ENCODE assay signal across 9 mouse cellular contexts in the genomic region with DNA sequence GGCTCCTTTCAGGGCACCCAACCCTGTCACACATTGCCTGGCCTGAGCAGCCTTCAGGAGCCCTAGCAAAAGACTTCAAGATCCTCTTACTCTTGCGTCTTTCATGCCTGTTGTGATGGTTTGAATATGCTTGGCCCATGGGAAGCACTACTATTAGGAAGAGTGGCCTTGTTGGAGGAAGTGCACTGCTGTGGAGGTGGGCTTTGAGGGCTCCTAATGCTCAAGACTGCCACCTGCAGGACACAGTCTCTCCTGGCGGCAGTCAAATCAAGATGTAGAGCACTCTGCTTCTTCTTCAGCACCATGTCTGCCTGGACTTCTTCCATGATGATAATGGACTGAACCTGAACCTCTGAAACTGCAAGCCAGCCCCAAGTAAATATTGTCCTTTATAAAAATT.
DNase-seq lines count a peak whose midpoint lies in the region; TF ChIP-seq lines count a peak whose summit lies in the region.
"Had no signal": no experiment of that assay in that cellular context is flagged by ENCODE, and none has a peak within 500 bp of the region (broad histone marks: within the 10 kb centered on the region; RNA-seq: fewer than 3 reads in every experiment).

No protein-coding gene starts in this region.

- H3K79me2 ChIP-seq in liver, adult 2 months (ENCODE audit: control insufficient read depth, insufficient read depth, low read length) = no peaks in the 10 kb centered on the region

- no peak for DNase-seq in liver, adult 2 months (ENCODE audit: extremely low read depth, low read depth, low spot score)
- DNase-seq in liver = no peak
- DNase-seq in ZHBTc4 (ENCODE audit: low read depth, low spot score) = peak; percentile 86
- DNase-seq in retina, embryonic 14.5 days (ENCODE audit: low spot score) = peak; percentile 52
- no peak for DNase-seq in layer of hippocampus, adult 8-10 months (ENCODE audit: low spot score in 2 of 2)
- no peak for DNase-seq in heart, adult 8-10 months (ENCODE audit: low spot score)

- H3K27ac ChIP-seq in liver, adult 2 months (replicated peaks; ENCODE audit: insufficient read depth, low read depth, low read length) = no peak overlapping the region
- no peak overlapping the region for H3K27ac ChIP-seq in ES-Bruce4 (ENCODE audit: insufficient read depth, low read length)
- H3K27ac ChIP-seq: liver, embryonic 15.5 days; neural tube, embryonic 13.5 days had no signal

- no peaks in the 10 kb centered on the region for H3K4me1 ChIP-seq in liver, adult 2 months (ENCODE audit: control insufficient read depth, insufficient read depth, low read length)
- H3K4me1 ChIP-seq in ES-Bruce4 (ENCODE audit: control insufficient read depth, insufficient read depth, low read length) = no peaks in the 10 kb centered on the region
- H3K4me1 ChIP-seq: liver, embryonic 15.5 days; neural tube, embryonic 13.5 days had no signal

- H3K36me3 ChIP-seq in liver, adult 2 months (ENCODE audit: control insufficient read depth, insufficient read depth, low read length) = no peaks in the 10 kb centered on the region
- no peaks in the 10 kb centered on the region for H3K36me3 ChIP-seq in ES-Bruce4 (ENCODE audit: control insufficient read depth, insufficient read depth, low read length, poor library complexity, severe bottlenecking)
- H3K36me3 ChIP-seq: liver, embryonic 15.5 days; neural tube, embryonic 13.5 days had no signal

- H3K9ac ChIP-seq in liver, adult 2 months (ENCODE audit: low read depth, low read length) = no peak overlapping the region
- H3K9ac ChIP-seq in ES-Bruce4 (ENCODE audit: low read depth, poor library complexity, severe bottlenecking) = no peak overlapping the region
- H3K9ac ChIP-seq: liver, embryonic 15.5 days; neural tube, embryonic 13.5 days had no signal

- TF ChIP-seq POLR2A in liver, adult 2 months (IDR thresholded peaks at IDR 0.05; ENCODE audit: extremely low read depth, insufficient read depth, low read length) = no peak
- TF ChIP-seq POLR2A in ES-Bruce4 (IDR thresholded peaks at IDR 0.05; ENCODE audit: insufficient read depth, low read length) = no peak

- peak; percentile 23; the same call in 1 of the 2 replicates for TF ChIP-seq CTCF in liver, adult 2 months (IDR thresholded peaks at IDR 0.05; ENCODE audit: low read depth, low read length)
- TF ChIP-seq CTCF in ES-Bruce4 (IDR thresholded peaks at IDR 0.05; ENCODE audit: low read depth, low read length) = peak; percentile 52

- no peak overlapping the region for H3K4me3 ChIP-seq in liver, adult 2 months (ENCODE audit: insufficient read depth, low read depth, low read length)
- no peak overlapping the region for H3K4me3 ChIP-seq in ES-Bruce4 (ENCODE audit: low read depth, low read length)
- H3K4me3 ChIP-seq: liver, embryonic 15.5 days; neural tube, embryonic 13.5 days had no signal

- no peaks in the 10 kb centered on the region for H3K27me3 ChIP-seq in liver, adult 2 months (ENCODE audit: control insufficient read depth, insufficient read depth, low read length)
- H3K27me3 ChIP-seq in ES-Bruce4 (ENCODE audit: control insufficient read depth, insufficient read depth, low read length, poor library complexity, severe bottlenecking) = no peaks in the 10 kb centered on the region
- H3K27me3 ChIP-seq: liver, embryonic 15.5 days; neural tube, embryonic 13.5 days had no signal

- H3K9me3 ChIP-seq in ES-Bruce4 (replicated peaks; ENCODE audit: control insufficient read depth, insufficient read depth, low read length, poor library complexity, severe bottlenecking) = no peaks in the 10 kb centered on the region
- H3K9me3 ChIP-seq: liver, embryonic 15.5 days had no signal

- TF ChIP-seq EP300 in ES-Bruce4 (IDR thresholded peaks at IDR 0.05; ENCODE audit: insufficient read depth, low read depth, low read length) = no peak

- 68% methylated on average over 2 of the region's 2 CpGs for WGBS in liver, adult 2 months

Comparison
In these comparisons a context has a peak if more than half of its experiments do, and no peak if none do; other contexts are left out.
1. DNase-seq: peak in ZHBTc4 (single experiment) and retina, embryonic 14.5 days (single experiment); none in liver, adult 2 months (single experiment), liver (single experiment), layer of hippocampus, adult 8-10 months (0 of 2) and heart, adult 8-10 months (single experiment).